Mouse (Mus musculus): ENCODE measurements around the gene Snurf. TPM values are rescaled to one million over a fixed set of nuclear protein-coding genes. Genes with fewer than 3 reads are reported as not detected.

Snurf gene
- 769 and 805 TPM in 2 replicates for polyA plus RNA-seq (2015; fragmentation: Nextera tagmentation; extraction: Ambion mirVana)

DNA sequence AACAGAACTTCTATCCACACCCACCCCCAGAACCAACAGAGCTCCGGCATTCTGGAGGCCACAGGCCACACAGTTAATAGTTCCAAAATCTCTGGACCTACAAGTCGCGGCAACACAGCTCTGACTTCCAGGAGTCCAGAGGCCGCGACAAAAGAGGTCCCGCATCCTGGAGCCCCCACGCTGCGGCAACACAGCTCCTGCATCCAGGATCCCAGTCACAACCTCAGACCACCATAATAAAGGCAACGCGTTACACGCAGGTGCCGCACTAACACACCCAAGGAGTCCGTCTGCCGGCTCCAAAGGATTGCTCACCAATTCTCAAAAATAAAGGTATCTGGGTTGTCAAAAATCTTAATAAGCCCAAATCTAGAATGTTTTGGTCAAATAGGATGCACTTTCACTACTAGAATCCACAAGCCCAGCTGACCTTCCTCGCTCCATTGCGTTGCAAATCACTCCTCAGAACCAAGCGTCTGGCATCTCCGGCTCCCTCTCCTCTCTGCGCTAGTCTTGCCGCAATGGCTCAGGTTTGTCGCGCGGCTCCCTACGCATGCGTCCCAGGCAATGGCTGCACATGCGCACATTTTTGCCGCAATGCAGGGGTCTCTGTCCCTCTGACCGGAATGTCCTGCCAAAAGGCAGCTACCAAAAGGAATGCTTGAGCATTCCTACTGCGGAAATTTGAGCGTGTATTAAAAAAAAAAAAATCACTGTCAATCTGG is at the start of gene Snurf, which contains the start of gene Gm38393:
Snurf (minus strand) TSS at position 444 of the 725 bp plus-strand sequence.
Gm38393 (minus strand) TSS at position 459 of the 725 bp plus-strand sequence.

Other genes with a start within 250 kb of the Snurf start
- 5.0 and 6.1 TPM in 2 replicates for gene Gm38393, start within 50 bp of the Snurf start, polyA plus RNA-seq (2015; fragmentation: Nextera tagmentation; extraction: Ambion mirVana)
- 1,217 and 1,323 TPM in 2 replicates for gene Snrpn, start 135.2 kb upstream of the Snurf start, polyA plus RNA-seq (2015; fragmentation: Nextera tagmentation; extraction: Ambion mirVana)